46 mouse cellular contexts compared by ENCODE assay signal in genomic region chr4:144441582-144441981, GRCm38 (mm10). TPM values are rescaled to one million over a fixed set of nuclear protein-coding genes. Genes with fewer than 3 reads are reported as not detected.
"Had no signal": no experiment of that assay in that cellular context is flagged by ENCODE, and none has a peak within 500 bp of the region (broad histone marks: within the 10 kb centered on the region; RNA-seq: fewer than 3 reads in every experiment).

No protein-coding gene starts in this region.

- H3K27ac ChIP-seq: limb, embryonic 10.5 days; limb, embryonic 12.5 days; limb, embryonic 13.5 days; limb, embryonic 15.5 days; liver, embryonic 12.5 days; liver, embryonic 13.5 days; liver, embryonic 14.5 days; liver, embryonic 15.5 days; lung, embryonic 15.5 days; macrophage; midbrain, embryonic 10.5 days; midbrain, embryonic 12.5 days; midbrain, embryonic 13.5 days; midbrain, embryonic 15.5 days; neural tube, embryonic 12.5 days had no signal

- H3K27me3 ChIP-seq: limb, embryonic 12.5 days; limb, embryonic 13.5 days; limb, embryonic 15.5 days; liver, embryonic 12.5 days; liver, embryonic 13.5 days; liver, embryonic 15.5 days; lung, embryonic 15.5 days; megakaryocyte, embryonic 14.5 days; midbrain, embryonic 12.5 days; midbrain, embryonic 13.5 days; midbrain, embryonic 15.5 days; neural tube, embryonic 12.5 days had no signal

- ATAC-seq: liver, embryonic 12.5 days; liver, postnatal 0 days; lung, postnatal 0 days; midbrain, embryonic 13.5 days; midbrain, embryonic 15.5 days; midbrain, embryonic 16.5 days had no signal

- H3K4me3 ChIP-seq: limb, embryonic 10.5 days; limb, embryonic 12.5 days; limb, embryonic 13.5 days; limb, embryonic 15.5 days; liver, embryonic 12.5 days; liver, embryonic 13.5 days; liver, embryonic 15.5 days; lung, embryonic 15.5 days; megakaryocyte, embryonic 14.5 days; midbrain, embryonic 10.5 days; midbrain, embryonic 12.5 days; midbrain, embryonic 13.5 days; midbrain, embryonic 15.5 days; myocyte; neural tube, embryonic 12.5 days had no signal

- DNase-seq: left cerebral cortex, postnatal 4 days; liver; liver, embryonic 13.5 days; liver, postnatal 0 days; lung, adult 18-20 months; lung, adult 2 months; lung, embryonic 14.5 days; lung, postnatal 14 days; lung, postnatal 36 days; lung, postnatal 4 days; midbrain, embryonic 14.5 days had no signal

- H3K4me1 ChIP-seq: limb, embryonic 10.5 days; limb, embryonic 12.5 days; limb, embryonic 13.5 days; limb, embryonic 15.5 days; liver, embryonic 12.5 days; liver, embryonic 13.5 days; liver, embryonic 15.5 days; lung, embryonic 15.5 days; megakaryocyte, embryonic 14.5 days; midbrain, embryonic 10.5 days; midbrain, embryonic 12.5 days; midbrain, embryonic 13.5 days; midbrain, embryonic 15.5 days; neural tube, embryonic 12.5 days had no signal

- H3K36me3 ChIP-seq: limb, embryonic 10.5 days; limb, embryonic 12.5 days; limb, embryonic 13.5 days; limb, embryonic 15.5 days; liver, embryonic 12.5 days; liver, embryonic 13.5 days; liver, embryonic 15.5 days; lung, embryonic 15.5 days; midbrain, embryonic 10.5 days; midbrain, embryonic 12.5 days; midbrain, embryonic 13.5 days; midbrain, embryonic 15.5 days; neural tube, embryonic 12.5 days had no signal

- H3K9me3 ChIP-seq: limb, embryonic 10.5 days; limb, embryonic 13.5 days; limb, embryonic 15.5 days; liver, embryonic 13.5 days; liver, embryonic 15.5 days; lung, embryonic 15.5 days had no signal

RNA-seq across cellular contexts. Expression of gene 1700012P22Rik, which starts 3.0 kb away (rescaled TPM):
- total RNA-seq: left cerebral cortex, adult 8-10 months; left cerebral cortex, postnatal 10 days; left cerebral cortex, postnatal 14 days; left cerebral cortex, postnatal 25 days; left cerebral cortex, postnatal 36 days; left cerebral cortex, postnatal 4 days; liver, adult 2 months; megakaryocyte, adult 5-6 weeks; megakaryocyte-erythroid progenitor cell, adult 5-6 weeks; midbrain, postnatal 0 days; monocyte, adult 5-6 weeks had no signal
- polyA plus RNA-seq: limb, embryonic 10.5 days; limb, embryonic 11.5 days; limb, embryonic 12.5 days; limb, embryonic 13.5 days; limb, embryonic 14.5 days; limb, embryonic 15.5 days; liver, adult 2 months; liver, embryonic 11.5 days; liver, embryonic 12.5 days; liver, embryonic 13.5 days; liver, embryonic 14.5 days; liver, embryonic 15.5 days; liver, embryonic 16.5 days; liver, postnatal 0 days; lung, adult 2 months; lung, embryonic 14.5 days; lung, embryonic 15.5 days; lung, embryonic 16.5 days; lung, postnatal 0 days; macrophage; midbrain, embryonic 10.5 days; midbrain, embryonic 11.5 days; midbrain, embryonic 12.5 days; midbrain, embryonic 13.5 days; midbrain, embryonic 14.5 days; midbrain, postnatal 0 days; myocyte; neural tube, embryonic 11.5 days; neural tube, embryonic 12.5 days had no signal

RNA-seq across cellular contexts. Expression of gene Gm9944, which starts 11.5 kb away (rescaled TPM):
- total RNA-seq: left cerebral cortex, adult 8-10 months; left cerebral cortex, postnatal 10 days; left cerebral cortex, postnatal 14 days; left cerebral cortex, postnatal 25 days; left cerebral cortex, postnatal 36 days; left cerebral cortex, postnatal 4 days; liver, adult 2 months; megakaryocyte, adult 5-6 weeks; megakaryocyte-erythroid progenitor cell, adult 5-6 weeks; midbrain, postnatal 0 days; monocyte, adult 5-6 weeks had no signal
- polyA plus RNA-seq: limb, embryonic 10.5 days; limb, embryonic 11.5 days; limb, embryonic 12.5 days; limb, embryonic 13.5 days; limb, embryonic 14.5 days; limb, embryonic 15.5 days; liver, adult 2 months; liver, embryonic 11.5 days; liver, embryonic 12.5 days; liver, embryonic 13.5 days; liver, embryonic 14.5 days; liver, embryonic 15.5 days; liver, embryonic 16.5 days; liver, postnatal 0 days; lung, adult 2 months; lung, embryonic 14.5 days; lung, embryonic 15.5 days; lung, embryonic 16.5 days; lung, postnatal 0 days; macrophage; midbrain, embryonic 10.5 days; midbrain, embryonic 11.5 days; midbrain, embryonic 12.5 days; midbrain, embryonic 13.5 days; midbrain, embryonic 14.5 days; midbrain, embryonic 15.5 days; midbrain, embryonic 16.5 days; midbrain, postnatal 0 days; myocyte; neural tube, embryonic 11.5 days; neural tube, embryonic 12.5 days had no signal

RNA-seq across cellular contexts. Expression of gene Aadacl3, which starts 22.0 kb away (rescaled TPM):
- total RNA-seq: left cerebral cortex, adult 8-10 months; left cerebral cortex, postnatal 10 days; left cerebral cortex, postnatal 14 days; left cerebral cortex, postnatal 25 days; left cerebral cortex, postnatal 36 days; left cerebral cortex, postnatal 4 days; liver, adult 2 months; megakaryocyte, adult 5-6 weeks; megakaryocyte-erythroid progenitor cell, adult 5-6 weeks; midbrain, postnatal 0 days; monocyte, adult 5-6 weeks had no signal
- polyA plus RNA-seq: limb, embryonic 10.5 days; limb, embryonic 11.5 days; limb, embryonic 12.5 days; limb, embryonic 13.5 days; limb, embryonic 14.5 days; limb, embryonic 15.5 days; liver, adult 2 months; liver, embryonic 11.5 days; liver, embryonic 12.5 days; liver, embryonic 13.5 days; liver, embryonic 14.5 days; liver, embryonic 15.5 days; liver, embryonic 16.5 days; liver, postnatal 0 days; lung, adult 2 months; lung, embryonic 14.5 days; lung, embryonic 15.5 days; lung, embryonic 16.5 days; lung, postnatal 0 days; macrophage; midbrain, embryonic 10.5 days; midbrain, embryonic 11.5 days; midbrain, embryonic 12.5 days; midbrain, embryonic 13.5 days; midbrain, embryonic 14.5 days; midbrain, embryonic 15.5 days; midbrain, embryonic 16.5 days; midbrain, postnatal 0 days; myocyte; neural tube, embryonic 11.5 days; neural tube, embryonic 12.5 days had no signal

RNA-seq across cellular contexts. Expression of gene Pramef12, which starts 33.3 kb away (rescaled TPM):
- total RNA-seq: left cerebral cortex, adult 8-10 months; left cerebral cortex, postnatal 10 days; left cerebral cortex, postnatal 14 days; left cerebral cortex, postnatal 25 days; left cerebral cortex, postnatal 36 days; left cerebral cortex, postnatal 4 days; liver, adult 2 months; megakaryocyte, adult 5-6 weeks; megakaryocyte-erythroid progenitor cell, adult 5-6 weeks; monocyte, adult 5-6 weeks had no signal
- polyA plus RNA-seq: liver, adult 2 months; liver, embryonic 11.5 days; liver, embryonic 12.5 days; liver, embryonic 13.5 days; liver, embryonic 14.5 days; liver, embryonic 15.5 days; liver, embryonic 16.5 days; liver, postnatal 0 days; lung, embryonic 14.5 days; macrophage; midbrain, embryonic 10.5 days; midbrain, embryonic 11.5 days; midbrain, embryonic 12.5 days; midbrain, embryonic 14.5 days; midbrain, embryonic 15.5 days; midbrain, embryonic 16.5 days; midbrain, postnatal 0 days; myocyte; neural tube, embryonic 11.5 days; neural tube, embryonic 12.5 days had no signal
